ENCODE assay signal across 7 mouse cellular contexts in genomic region chr6:91000819-91001525, GRCm38 (mm10). TPM values are rescaled to one million over a fixed set of nuclear protein-coding genes. Genes with fewer than 3 reads are reported as not detected.
A peak's percentile ranks its signal among the peaks of the same experiment; 100 is the strongest.
DNase-seq lines count a peak whose midpoint lies in the region; ATAC-seq and TF ChIP-seq lines count a peak whose summit lies in the region.

No protein-coding gene starts in this region.

- no peak for TF ChIP-seq CTCF in stomach, postnatal 0 days (IDR thresholded peaks at IDR 0.05; ENCODE audit: low read depth)

- no peaks in the 10 kb centered on the region for H3K27me3 ChIP-seq in stomach, embryonic 14.5 days (ENCODE audit: control insufficient read depth, insufficient read depth, low read length)
- H3K27me3 ChIP-seq in stomach, postnatal 0 days (ENCODE audit: control insufficient read depth, insufficient read depth, low read length): no peaks in the 10 kb centered on the region
- no peaks in the 10 kb centered on the region for H3K27me3 ChIP-seq in embryonic facial prominence, embryonic 11.5 days (ENCODE audit: control insufficient read depth, insufficient read depth, low read length)
- no peaks in the 10 kb centered on the region for H3K27me3 ChIP-seq in hindbrain, embryonic 16.5 days (replicated peaks; ENCODE audit: control insufficient read depth, insufficient read depth, low read length)
- no peaks in the 10 kb centered on the region for H3K27me3 ChIP-seq in liver, embryonic 11.5 days (replicated peaks; ENCODE audit: control insufficient read depth, insufficient read depth, low read length)

- no peaks in the 10 kb centered on the region for H3K9me3 ChIP-seq in stomach, embryonic 14.5 days (ENCODE audit: control insufficient read depth, low read depth, low read length)
- no peaks in the 10 kb centered on the region for H3K9me3 ChIP-seq in stomach, postnatal 0 days (ENCODE audit: control insufficient read depth, low read length)
- no peaks in the 10 kb centered on the region for H3K9me3 ChIP-seq in embryonic facial prominence, embryonic 11.5 days (replicated peaks; ENCODE audit: control insufficient read depth, low read length)
- no peaks in the 10 kb centered on the region for H3K9me3 ChIP-seq in hindbrain, embryonic 16.5 days (ENCODE audit: control insufficient read depth, low read length)
- H3K9me3 ChIP-seq in liver, embryonic 11.5 days (ENCODE audit: control insufficient read depth, low read length): no peaks in the 10 kb centered on the region

- 0 out of 2 replicates have a peak overlapping the region, but pooled peaks have one; percentile 3 for H3K4me2 ChIP-seq in stomach, embryonic 14.5 days (replicated peaks; ENCODE audit: low read depth, low read length)
- H3K4me2 ChIP-seq in stomach, postnatal 0 days (replicated peaks; ENCODE audit: low read depth): no peak overlapping the region
- H3K4me2 ChIP-seq in embryonic facial prominence, embryonic 11.5 days (ENCODE audit: low read depth, low read length): peak overlapping the region; percentile 2; the same call in 1 of the 2 replicates
- H3K4me2 ChIP-seq in hindbrain, embryonic 16.5 days (ENCODE audit: low read length): peak overlapping the region; percentile 41
- H3K4me2 ChIP-seq in liver, embryonic 11.5 days: peak overlapping the region; percentile 46

- H3K36me3 ChIP-seq in stomach, embryonic 14.5 days (ENCODE audit: control insufficient read depth, insufficient read depth, low read length): no peaks in the 10 kb centered on the region
- H3K36me3 ChIP-seq in stomach, postnatal 0 days (ENCODE audit: control insufficient read depth, insufficient read depth, low read length): no peaks in the 10 kb centered on the region
- no peaks in the 10 kb centered on the region for H3K36me3 ChIP-seq in embryonic facial prominence, embryonic 11.5 days (replicated peaks; ENCODE audit: control insufficient read depth, insufficient read depth, low read depth, low read length)
- H3K36me3 ChIP-seq in hindbrain, embryonic 16.5 days (ENCODE audit: control insufficient read depth, insufficient read depth, low read length): no peaks in the 10 kb centered on the region
- H3K36me3 ChIP-seq in liver, embryonic 11.5 days (ENCODE audit: control insufficient read depth, insufficient read depth, low read length): no peaks in the 10 kb centered on the region

- TF ChIP-seq EP300 in stomach, postnatal 0 days (optimal IDR thresholded peaks at IDR 0.05): no peak

- 18% methylated on average over 15 of the region's 15 CpGs for WGBS in stomach, embryonic 14.5 days
- 25% methylated on average over 15 of the region's 15 CpGs for WGBS in stomach, postnatal 0 days
- WGBS in embryonic facial prominence, embryonic 11.5 days: 9% methylated on average over 15 of the region's 15 CpGs
- 9% methylated on average over 15 of the region's 15 CpGs for WGBS in hindbrain, embryonic 16.5 days
- WGBS in liver, embryonic 11.5 days: 21% methylated on average over 15 of the region's 15 CpGs

- 0 out of 2 replicates have a peak, but pooled peaks have one; percentile 39 for ATAC-seq in stomach, embryonic 14.5 days (ENCODE audit: insufficient number of reproducible peaks, insufficient read depth, low FRiP score, low read depth)
- ATAC-seq in stomach, postnatal 0 days (ENCODE audit: low FRiP score, low TSS enrichment): no peak
- ATAC-seq in embryonic facial prominence, embryonic 11.5 days (replicated peaks; ENCODE audit: insufficient number of reproducible peaks, low FRiP score, low TSS enrichment, low read depth): no peak
- ATAC-seq in hindbrain, embryonic 16.5 days: peak; percentile 77
- ATAC-seq in liver, embryonic 11.5 days (replicated peaks; ENCODE audit: low FRiP score): peak; percentile 69

- no peak overlapping the region for H3K4me3 ChIP-seq in stomach, embryonic 14.5 days (ENCODE audit: low read depth, low read length)
- no peak overlapping the region for H3K4me3 ChIP-seq in stomach, postnatal 0 days (ENCODE audit: low read depth, low read length)
- no peak overlapping the region for H3K4me3 ChIP-seq in embryonic facial prominence, embryonic 11.5 days (ENCODE audit: low read depth, low read length)
- no peak overlapping the region; the same call in 1 of the 2 replicates for H3K4me3 ChIP-seq in hindbrain, embryonic 16.5 days (ENCODE audit: low read length)
- H3K4me3 ChIP-seq in liver, embryonic 11.5 days (ENCODE audit: low read depth, low read length): no peak overlapping the region

- H3K27ac ChIP-seq in stomach, embryonic 14.5 days (ENCODE audit: low read length): no peak overlapping the region
- no peak overlapping the region for H3K27ac ChIP-seq in stomach, postnatal 0 days (replicated peaks)
- H3K27ac ChIP-seq in embryonic facial prominence, embryonic 11.5 days (replicated peaks; ENCODE audit: low read depth, low read length): no peak overlapping the region
- 0 out of 2 replicates have a peak overlapping the region, but pooled peaks have one; percentile 6 for H3K27ac ChIP-seq in hindbrain, embryonic 16.5 days (ENCODE audit: low read depth, low read length)
- peak overlapping the region; percentile 33; the same call in 1 of the 2 replicates for H3K27ac ChIP-seq in liver, embryonic 11.5 days (ENCODE audit: low read depth, low read length)

- no peak overlapping the region for H3K9ac ChIP-seq in stomach, embryonic 14.5 days (replicated peaks; ENCODE audit: low read depth, low read length)
- no peak overlapping the region for H3K9ac ChIP-seq in stomach, postnatal 0 days (ENCODE audit: low read length)
- H3K9ac ChIP-seq in embryonic facial prominence, embryonic 11.5 days (replicated peaks; ENCODE audit: low read length): no peak overlapping the region; the same call in 1 of the 2 replicates
- peak overlapping the region; percentile 50; the same call in 1 of the 2 replicates for H3K9ac ChIP-seq in hindbrain, embryonic 16.5 days (ENCODE audit: low read depth, low read length)
- 0 out of 2 replicates have a peak overlapping the region, but pooled peaks have one; percentile 20 for H3K9ac ChIP-seq in liver, embryonic 11.5 days (ENCODE audit: low read depth, low read length)

- H3K4me1 ChIP-seq in stomach, embryonic 14.5 days (ENCODE audit: control insufficient read depth, insufficient read depth, low read length): peaks cover 4% of the 10 kb centered on the region; the same call in 1 of the 2 replicates
- H3K4me1 ChIP-seq in stomach, postnatal 0 days (replicated peaks; ENCODE audit: control insufficient read depth, insufficient read depth): no peaks in the 10 kb centered on the region
- peaks cover 3% of the 10 kb centered on the region; the same call in 1 of the 2 replicates for H3K4me1 ChIP-seq in embryonic facial prominence, embryonic 11.5 days (ENCODE audit: control insufficient read depth, insufficient read depth, low read length)
- H3K4me1 ChIP-seq in hindbrain, embryonic 16.5 days (ENCODE audit: control insufficient read depth, insufficient read depth, low read depth, low read length): peaks cover 10% of the 10 kb centered on the region
- H3K4me1 ChIP-seq in liver, embryonic 11.5 days (replicated peaks; ENCODE audit: control insufficient read depth, insufficient read depth, low read length): peaks cover 22% of the 10 kb centered on the region

- DNase-seq in stomach, postnatal 0 days (ENCODE audit: low spot score): no peak
- DNase-seq in embryonic facial prominence, embryonic 11.5 days (ENCODE audit: low spot score): peak; percentile 41
- no peak for DNase-seq in liver, embryonic 11.5 days (ENCODE audit: low spot score)
- DNase-seq in right cerebral cortex, postnatal 36 days (ENCODE audit: low spot score in 2 of 2): peak; percentile 61 to 66
- DNase-seq in T-cell, adult 2 months (ENCODE audit: low spot score): no peak

RNA-seq across cellular contexts. Expression of gene Iqsec1, which starts 12.5 kb away (rescaled TPM):
- polyA plus RNA-seq in stomach, embryonic 14.5 days (2014; fragmentation: Nextera tagmentation; extraction: Ambion mirVana): 16.0 TPM in 2 replicates
- polyA plus RNA-seq in stomach, postnatal 0 days (2015; fragmentation: Nextera tagmentation; extraction: Ambion mirVana): 4.8 and 5.1 TPM in 2 replicates
- polyA plus RNA-seq in embryonic facial prominence, embryonic 11.5 days (2014; fragmentation: Nextera tagmentation; extraction: Ambion mirVana): 6.1 and 8.9 TPM in 2 replicates
- 22.9 and 25.8 TPM in 2 replicates for polyA plus RNA-seq in hindbrain, embryonic 16.5 days (2015; fragmentation: Nextera tagmentation; extraction: Ambion mirVana)
- 5.6 and 9.1 TPM in 2 replicates for polyA plus RNA-seq in liver, embryonic 11.5 days (2014; fragmentation: Nextera tagmentation; extraction: Ambion mirVana)

Comparison
In these comparisons a context has a peak if more than half of its experiments do, and no peak if none do; other contexts are left out.
1. ATAC-seq: peak in stomach, embryonic 14.5 days (single experiment), hindbrain, embryonic 16.5 days (single experiment) and liver, embryonic 11.5 days (single experiment); none in stomach, postnatal 0 days (single experiment) and embryonic facial prominence, embryonic 11.5 days (single experiment).
2. H3K27ac ChIP-seq: peak in hindbrain, embryonic 16.5 days (single experiment) and liver, embryonic 11.5 days (single experiment); none in stomach, embryonic 14.5 days (single experiment), stomach, postnatal 0 days (single experiment) and embryonic facial prominence, embryonic 11.5 days (single experiment).
3. H3K9ac ChIP-seq: peak in hindbrain, embryonic 16.5 days (single experiment) and liver, embryonic 11.5 days (single experiment); none in stomach, embryonic 14.5 days (single experiment), stomach, postnatal 0 days (single experiment) and embryonic facial prominence, embryonic 11.5 days (single experiment).
4. DNase-seq: peak in embryonic facial prominence, embryonic 11.5 days (single experiment) and right cerebral cortex, postnatal 36 days (2 of 2); none in stomach, postnatal 0 days (single experiment), liver, embryonic 11.5 days (single experiment) and T-cell, adult 2 months (single experiment).